Mouse (Mus musculus) hindbrain, embryonic 14.5 days (tissue): Measurements from ENCODE around the gene Pkp4. TPM values are rescaled to one million over a fixed set of nuclear protein-coding genes. Genes with fewer than 3 reads are reported as not detected.
A peak's percentile ranks its signal among the peaks of the same experiment; 100 is the strongest.

Source experiments
- ATAC-seq: fragments of 200-750 bp; cut with Nextera tagmentation; 2 replicates; pipeline ENCODE4 v1.8.0; 2017; ENCODE audit warnings: moderate number of reproducible peaks, mild to moderate bottlenecking, moderate TSS enrichment, moderate library complexity; ENCODE audit not compliant: low FRiP score
- DNase-seq: peaks from one replicate; pipeline ENCODE4 v3.0.0-alpha.2; 2015; ENCODE audit warnings: low spot score
- H3K27ac ChIP-seq: fragments of 300-500 bp; sonication (generic); 2 replicates; pipeline ENCODE4 v1.5.1; 2014; ENCODE audit warnings: mild to moderate bottlenecking, moderate library complexity
- H3K27me3 ChIP-seq: fragments of 300-500 bp; sonication (generic); 2 replicates; pipeline ENCODE4 v1.6.1; 2014; ENCODE audit warnings: mild to moderate bottlenecking, low read length, mixed read lengths; ENCODE audit not compliant: control insufficient read depth, insufficient read depth
- H3K36me3 ChIP-seq: fragments of 300-500 bp; sonication (generic); replicated peaks from 2 replicates; pipeline ENCODE4 v1.6.1; 2014; ENCODE audit not compliant: control insufficient read depth, insufficient read depth
- H3K4me1 ChIP-seq: fragments of 300-500 bp; sonication (generic); replicated peaks from 2 replicates; pipeline ENCODE4 v1.6.1; 2014; ENCODE audit warnings: antibody characterized with exemption, low read length, mixed read lengths; ENCODE audit not compliant: control insufficient read depth, insufficient read depth
- H3K4me2 ChIP-seq: fragments of 300-500 bp; sonication (generic); replicated peaks from 2 replicates; pipeline ENCODE4 v1.6.1; 2014; ENCODE audit warnings: mild to moderate bottlenecking, moderate library complexity
- H3K4me3 ChIP-seq: fragments of 300-500 bp; sonication (generic); replicated peaks from 2 replicates; pipeline ENCODE4 v1.5.1; 2014; ENCODE audit warnings: mild to moderate bottlenecking, low read length
- H3K9ac ChIP-seq: fragments of 300-500 bp; sonication (generic); 2 replicates; pipeline ENCODE4 v1.6.1; 2014
- H3K9me3 ChIP-seq: fragments of 300-500 bp; sonication (generic); 2 replicates; pipeline ENCODE4 v1.6.1; 2016; ENCODE audit warnings: low read length; ENCODE audit not compliant: control insufficient read depth
- WGBS: fragments of 180-500 bp; shearing (Covaris S2); extraction: QIAGEN DNeasy Blood & Tissue Kit; methylation state at CpG from one replicate; pipeline ENCODE4 v1.1.7; 2014; 5-methylcytosine and 5-hydroxymethylcytosine counted together
- polyA plus RNA-seq: library from polyadenylated mRNA; unstranded; fragments of >200 nt; fragmentation: Nextera tagmentation; extraction: Ambion mirVana; gene quantifications from 2 replicates; pipeline ENCODE4 v1.2.1, GENCODE M21; 2014

The Pkp4 gene
- polyA plus RNA-seq, 1 experiment from 2014 or later: 29.1 TPM

DNA sequence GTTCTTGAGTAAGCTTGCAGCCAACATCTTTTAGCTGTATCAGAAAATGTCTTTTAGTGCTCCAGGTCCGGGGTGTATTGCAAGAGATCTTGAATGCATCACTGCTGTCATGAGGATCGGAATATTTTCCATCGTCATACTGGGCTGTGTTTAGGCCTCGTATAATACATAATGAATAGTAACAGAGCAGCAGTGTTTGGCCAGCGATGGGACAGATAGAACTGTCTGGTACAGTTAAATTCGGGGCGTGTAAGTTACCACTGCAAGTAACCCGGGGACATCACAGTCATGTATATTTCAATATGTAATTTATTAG, 1.6 kb downstream of the Pkp4 start:
- peaks cover 12% of the 10 kb centered on the region for H3K4me1 ChIP-seq
- H3K36me3 ChIP-seq: no peaks in the 10 kb centered on the region
- no peaks in the 10 kb centered on the region for H3K27me3 ChIP-seq
- ATAC-seq (no peak), DNase-seq (peak; percentile 27)
- H3K4me2 ChIP-seq: peak overlapping the region; percentile 74
- H3K4me3 ChIP-seq: peak overlapping the region; percentile 97
- H3K9me3 ChIP-seq: no peaks in the 10 kb centered on the region
- peak overlapping the region; percentile 84; the same call in 1 of the 2 replicates for H3K27ac ChIP-seq
- peak overlapping the region; percentile 79 for H3K9ac ChIP-seq
- 30% methylated on average over 8 of the region's 8 CpGs for WGBS

- H3K27me3 ChIP-seq: no peaks in the 10 kb centered on the region
- no peaks in the 10 kb centered on the region for H3K9me3 ChIP-seq
- H3K27ac ChIP-seq: no peak overlapping the region
- WGBS: 86% methylated on average over 4 of the region's 4 CpGs
- no peak overlapping the region for H3K9ac ChIP-seq
- no peak overlapping the region for H3K4me3 ChIP-seq
- ATAC-seq: no peak
- H3K36me3 ChIP-seq: no peaks in the 10 kb centered on the region
- peaks cover 12% of the 10 kb centered on the region for H3K4me1 ChIP-seq
- no peak overlapping the region for H3K4me2 ChIP-seq
- no peak for DNase-seq
Measured at GRCm38 (mm10) chr2:59166976-59167375, 6.3 kb downstream of the Pkp4 start.

GRCm38 (mm10) chr2:59167830-59168229, 7.2 kb downstream of the Pkp4 start:
- no peaks in the 10 kb centered on the region for H3K27me3 ChIP-seq
- H3K4me2 ChIP-seq: no peak overlapping the region
- 84% methylated on average over 4 of the region's 4 CpGs for WGBS
- H3K4me3 ChIP-seq: no peak overlapping the region
- no peak overlapping the region for H3K9ac ChIP-seq
- H3K4me1 ChIP-seq: peaks cover 10% of the 10 kb centered on the region
- H3K36me3 ChIP-seq: no peaks in the 10 kb centered on the region
- DNase-seq: no peak
- no peak for ATAC-seq
- no peaks in the 10 kb centered on the region for H3K9me3 ChIP-seq
- no peak overlapping the region for H3K27ac ChIP-seq

GRCm38 (mm10) chr2:59169572-59170207, 9.0 kb downstream of the Pkp4 start:
- ATAC-seq: no peak
- WGBS: 80% methylated on average over 9 of the region's 9 CpGs
- H3K9ac ChIP-seq: no peak overlapping the region

DNA sequence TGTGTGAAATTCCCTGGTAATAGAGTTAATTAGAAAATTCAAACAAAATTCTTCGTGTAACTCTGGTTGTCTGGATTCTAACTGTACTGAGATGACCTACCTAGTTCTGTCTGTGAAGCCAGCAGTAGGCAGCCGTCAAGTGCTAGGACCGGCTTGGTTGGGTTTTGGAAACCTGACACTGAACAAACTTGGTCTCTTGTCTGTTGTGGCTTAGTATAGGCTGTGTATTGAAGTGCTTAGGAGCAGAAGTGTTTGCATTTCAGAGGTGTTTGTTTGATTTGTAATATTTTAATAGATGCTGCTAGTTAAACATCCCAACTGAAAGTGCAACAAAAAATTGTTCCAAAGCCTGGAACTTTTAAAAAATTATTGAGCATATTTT, 9.5 kb downstream of the Pkp4 start:
- ATAC-seq (no peak), DNase-seq (no peak)
- no peak overlapping the region for H3K27ac ChIP-seq
- no peaks in the 10 kb centered on the region for H3K9me3 ChIP-seq
- H3K9ac ChIP-seq: no peak overlapping the region
- no peaks in the 10 kb centered on the region for H3K36me3 ChIP-seq
- no peak overlapping the region for H3K4me3 ChIP-seq
- no peak overlapping the region for H3K4me2 ChIP-seq
- H3K27me3 ChIP-seq: no peaks in the 10 kb centered on the region
- no peaks in the 10 kb centered on the region for H3K4me1 ChIP-seq
- 92% methylated on average over 3 of the region's 3 CpGs for WGBS

More at GRCm38 (mm10) chr2:59169572-59170207, 9.0 kb downstream of the Pkp4 start:
- Histone ChIP-seq H3K4me2 (no peak overlapping the region), H3K9me3 (no peaks in the 10 kb centered on the region), H3K4me3 (no peak overlapping the region), H3K27me3 (no peaks in the 10 kb centered on the region), H3K36me3 (no peaks in the 10 kb centered on the region), H3K27ac (no peak overlapping the region), H3K4me1 (no peaks in the 10 kb centered on the region)
- DNase-seq: no peak

- WGBS: 97% methylated on average over 5 of the region's 5 CpGs
- Histone ChIP-seq H3K9me3 (no peaks in the 10 kb centered on the region), H3K4me2 (no peak overlapping the region), H3K27me3 (no peaks in the 10 kb centered on the region), H3K9ac (no peak overlapping the region), H3K4me3 (no peak overlapping the region), H3K27ac (no peak overlapping the region), H3K4me1 (no peaks in the 10 kb centered on the region), H3K36me3 (no peaks in the 10 kb centered on the region)
- ATAC-seq (no peak), DNase-seq (no peak)
Measured at GRCm38 (mm10) chr2:59170593-59170992, 9.9 kb downstream of the Pkp4 start.

DNA sequence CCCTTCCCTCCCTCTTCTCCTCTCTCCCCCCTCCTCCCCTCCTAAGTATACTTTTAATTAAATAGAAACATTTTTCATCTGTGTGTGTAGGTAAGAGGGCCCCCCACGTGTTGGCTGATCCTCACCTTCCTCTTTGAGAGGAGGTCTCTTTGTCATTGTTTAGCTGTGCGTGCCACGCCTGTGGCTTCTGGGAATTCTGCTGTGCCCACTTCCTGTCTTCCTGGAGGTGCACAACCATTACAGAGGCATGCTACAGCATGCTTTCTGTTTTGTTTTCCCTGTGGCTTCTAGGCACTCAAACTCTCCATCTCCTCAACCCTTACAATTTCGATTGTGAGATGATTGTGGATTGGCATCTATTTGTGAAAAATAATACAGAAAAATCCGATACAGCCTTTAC, 10.9 kb downstream of the Pkp4 start:
- WGBS: 89% methylated on average over 5 of the region's 5 CpGs
- no peak for ATAC-seq

DNA sequence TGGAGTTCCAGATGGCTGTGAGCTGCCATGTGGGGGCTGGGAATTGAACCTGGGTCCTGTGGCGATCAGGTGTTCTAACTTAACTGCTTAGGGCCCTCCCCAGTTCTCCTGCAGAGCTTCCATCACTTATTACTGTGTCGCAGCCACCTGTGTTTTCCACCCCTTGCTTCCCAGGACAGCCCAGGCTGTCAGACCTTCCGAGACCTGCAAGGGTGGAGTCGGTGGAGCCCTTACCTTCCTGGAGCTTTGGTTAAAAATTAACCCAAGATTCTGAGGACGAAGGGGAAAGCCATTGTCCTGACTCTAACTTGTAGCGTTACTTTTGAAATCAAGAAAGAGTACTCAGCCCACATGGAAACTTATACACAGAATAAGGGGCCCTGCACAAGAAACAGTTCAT, 15.3 kb downstream of the Pkp4 start:
- no peak for ATAC-seq
- no peak for DNase-seq
- Histone ChIP-seq H3K9ac (no peak overlapping the region), H3K27me3 (no peaks in the 10 kb centered on the region), H3K4me2 (no peak overlapping the region), H3K27ac (no peak overlapping the region), H3K4me3 (no peak overlapping the region), H3K36me3 (no peaks in the 10 kb centered on the region), H3K4me1 (peaks cover 9% of the 10 kb centered on the region), H3K9me3 (no peaks in the 10 kb centered on the region)
- 81% methylated on average over 6 of the region's 6 CpGs for WGBS

More for the DNA sequence above, 10.9 kb downstream of the Pkp4 start:
- DNase-seq: no peak
- H3K9ac ChIP-seq: no peak overlapping the region
- H3K27ac ChIP-seq: no peak overlapping the region
- H3K9me3 ChIP-seq: no peaks in the 10 kb centered on the region
- H3K4me2 ChIP-seq: no peak overlapping the region
- H3K4me3 ChIP-seq: no peak overlapping the region
- no peaks in the 10 kb centered on the region for H3K36me3 ChIP-seq
- H3K4me1 ChIP-seq: no peaks in the 10 kb centered on the region
- no peaks in the 10 kb centered on the region for H3K27me3 ChIP-seq

- 65% methylated on average over 8 of the region's 8 CpGs for WGBS
- no peak overlapping the region for H3K9ac ChIP-seq
- no peak for DNase-seq
Measured at GRCm38 (mm10) chr2:59178191-59178590, 17.5 kb downstream of the Pkp4 start.

GRCm38 (mm10) chr2:59178960-59179359, 18.3 kb downstream of the Pkp4 start:
- no peaks in the 10 kb centered on the region for H3K9me3 ChIP-seq
- H3K27me3 ChIP-seq: no peaks in the 10 kb centered on the region
- no peaks in the 10 kb centered on the region for H3K36me3 ChIP-seq
- ATAC-seq (no peak), DNase-seq (no peak)
- H3K9ac ChIP-seq: no peak overlapping the region
- H3K27ac ChIP-seq: no peak overlapping the region
- H3K4me1 ChIP-seq: peaks cover 9% of the 10 kb centered on the region
- H3K4me2 ChIP-seq: no peak overlapping the region
- 77% methylated on average over 4 of the region's 4 CpGs for WGBS
- no peak overlapping the region for H3K4me3 ChIP-seq

More at GRCm38 (mm10) chr2:59178191-59178590, 17.5 kb downstream of the Pkp4 start:
- Histone ChIP-seq H3K36me3 (no peaks in the 10 kb centered on the region), H3K4me2 (no peak overlapping the region), H3K4me3 (no peak overlapping the region), H3K4me1 (peaks cover 9% of the 10 kb centered on the region), H3K27ac (no peak overlapping the region), H3K27me3 (no peaks in the 10 kb centered on the region), H3K9me3 (no peaks in the 10 kb centered on the region)
- ATAC-seq: no peak
